Mouse (Mus musculus) liver, postnatal 0 days (tissue): ENCODE data around the gene BC034090.

Experiments
- CTCF ChIP-seq: sonication (generic); IDR thresholded peaks from 2 replicates; pipeline ENCODE4 v1.5.1; 2016; ENCODE audit warnings: antibody characterized with exemption, low read depth
- EP300 ChIP-seq: IDR thresholded peaks from 2 replicates; pipeline ENCODE4 v1.6.1; 2016; ENCODE audit warnings: antibody characterized with exemption, low read depth, mild to moderate bottlenecking

GRCm38 (mm10) chr1:155167453-155167852 lies 76.8 kb downstream of the BC034090 start:
- no peak for TF ChIP-seq CTCF
- no peak for TF ChIP-seq EP300
